Mouse (Mus musculus) frontal cortex, adult 2 months (tissue): ENCODE measurements at regions not wholly inside any gene's neighbourhood (a gene's known extent, or its start where the extent isn't known, plus 50 kb on each side); places are given as distances from the start of the nearest gene placed in this dataset.

Source experiments
- DNase-seq, 2 experiments: peaks; one replicate each; pipeline ENCODE4 v3.0.0; 2022; ENCODE audit warnings: low spot score in 1 of 2; ENCODE audit errors: extremely low spot score in 1 of 2

GRCm38 (mm10) chr9:30592601-30593000, 165.7 kb downstream of the Snx19 start:
- no peak for DNase-seq

- DNase-seq: no peak
Measured at GRCm38 (mm10) chr9:30591246-30591645, 164.3 kb downstream of the Snx19 start.

GRCm38 (mm10) chr9:30590661-30591179, 163.8 kb downstream of the Snx19 start:
- DNase-seq: peak in 1 of 2 experiments; percentile 42

GRCm38 (mm10) chr9:30581271-30581821, 154.4 kb downstream of the Snx19 start:
- DNase-seq: no peak

GRCm38 (mm10) chr9:30580500-30580899, 153.6 kb downstream of the Snx19 start:
- no peak for DNase-seq

- no peak for DNase-seq
Measured at GRCm38 (mm10) chr9:30578213-30578612, 151.3 kb downstream of the Snx19 start.

- DNase-seq: no peak
Measured at GRCm38 (mm10) chr9:30577243-30577642, 150.3 kb downstream of the Snx19 start.

GRCm38 (mm10) chr9:30575531-30575930, 148.6 kb downstream of the Snx19 start:
- no peak for DNase-seq

- no peak for DNase-seq
Measured at GRCm38 (mm10) chr9:30573294-30573693, 146.4 kb downstream of the Snx19 start.

GRCm38 (mm10) chr9:30571014-30571413, 144.1 kb downstream of the Snx19 start:
- no peak for DNase-seq

- DNase-seq: no peak
Measured at GRCm38 (mm10) chr9:30564765-30565680, 138.1 kb downstream of the Snx19 start.

GRCm38 (mm10) chr9:30563399-30563798, 136.5 kb downstream of the Snx19 start:
- no peak for DNase-seq

- DNase-seq: no peak
Measured at GRCm38 (mm10) chr9:30554908-30555307, 128.0 kb downstream of the Snx19 start.

- DNase-seq: no peak
Measured at GRCm38 (mm10) chr9:30552721-30553120, 125.8 kb downstream of the Snx19 start.

- DNase-seq: no peak
Measured at GRCm38 (mm10) chr9:30549892-30550515, 123.1 kb downstream of the Snx19 start.

- no peak for DNase-seq
Measured at GRCm38 (mm10) chr9:30539858-30540257, 113.0 kb downstream of the Snx19 start.

GRCm38 (mm10) chr9:30536508-30537100, 109.7 kb downstream of the Snx19 start:
- DNase-seq: no peak

GRCm38 (mm10) chr9:30534961-30535360, 108.1 kb downstream of the Snx19 start:
- no peak for DNase-seq

GRCm38 (mm10) chr9:30533780-30534343, 107.0 kb downstream of the Snx19 start:
- DNase-seq: peak in 1 of 2 experiments; percentile 32

GRCm38 (mm10) chr9:30533091-30533779, 106.3 kb downstream of the Snx19 start:
- no peak for DNase-seq
